Mouse (Mus musculus): Measurements from ENCODE around the gene Ovca2.

- TF ChIP-seq CTCF (conservative IDR thresholded peaks at IDR 0.05; ENCODE audit: low read length) = no peak
- no peak for TF ChIP-seq POU5F1 (IDR thresholded peaks at IDR 0.05; ENCODE audit: borderline replicate concordance, low read length)
- no peak for TF ChIP-seq NANOG (IDR thresholded peaks at IDR 0.05; ENCODE audit: borderline replicate concordance, low read length)
Observed at GRCm38 (mm10) chr11:75141913-75142312, 36.7 kb downstream of the Ovca2 start.
